Mouse (Mus musculus): Measurements from ENCODE around the gene Cbfa2t2.

The Cbfa2t2 gene

GRCm38 (mm10) chr2:154436458-154437190, at the start of gene Cbfa2t2:
Cbfa2t2 (plus strand) TSS chr2:154436481.
- no peak for DNase-seq (ENCODE audit: low read depth, low spot score)

DNA sequence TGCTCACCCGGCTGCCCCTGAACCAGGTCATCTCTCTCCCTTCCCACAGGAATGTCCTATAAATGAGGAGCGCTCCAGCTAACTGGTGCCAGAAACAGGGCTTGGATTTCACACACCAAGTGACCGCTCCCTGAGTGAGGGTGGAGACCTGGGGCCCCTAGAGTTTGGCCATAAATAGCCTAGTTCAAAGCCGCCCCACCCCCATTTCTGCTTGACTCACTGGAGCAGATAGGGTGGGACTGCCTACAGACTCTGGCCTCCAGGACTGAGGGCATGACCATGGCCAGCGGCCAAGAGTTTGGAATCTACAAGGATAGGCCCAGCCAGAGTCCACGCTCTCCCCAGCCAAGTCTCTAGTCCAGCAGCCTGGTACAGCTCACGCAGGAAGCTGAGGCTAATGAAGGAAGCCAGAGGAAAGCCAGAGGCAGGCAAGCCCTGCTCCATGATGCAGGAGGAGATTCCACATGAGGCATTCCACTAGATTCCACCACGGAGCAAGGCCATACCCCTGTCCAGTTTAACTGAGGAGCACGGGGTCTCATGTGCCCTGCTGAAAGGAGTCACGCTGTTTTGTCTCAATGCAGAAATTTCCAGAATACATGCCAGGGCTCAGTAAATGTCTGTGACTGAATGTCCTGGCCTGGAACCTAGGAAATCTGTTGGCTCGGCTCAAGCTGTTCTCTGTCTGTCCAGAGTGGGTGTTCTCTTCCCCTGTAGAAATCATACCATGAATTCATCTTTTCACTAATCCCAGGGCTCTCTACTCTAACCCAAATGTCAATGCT, 45.9 kb upstream of the Cbfa2t2 start:
- no peak for DNase-seq (ENCODE audit: low read depth, low spot score)

DNA sequence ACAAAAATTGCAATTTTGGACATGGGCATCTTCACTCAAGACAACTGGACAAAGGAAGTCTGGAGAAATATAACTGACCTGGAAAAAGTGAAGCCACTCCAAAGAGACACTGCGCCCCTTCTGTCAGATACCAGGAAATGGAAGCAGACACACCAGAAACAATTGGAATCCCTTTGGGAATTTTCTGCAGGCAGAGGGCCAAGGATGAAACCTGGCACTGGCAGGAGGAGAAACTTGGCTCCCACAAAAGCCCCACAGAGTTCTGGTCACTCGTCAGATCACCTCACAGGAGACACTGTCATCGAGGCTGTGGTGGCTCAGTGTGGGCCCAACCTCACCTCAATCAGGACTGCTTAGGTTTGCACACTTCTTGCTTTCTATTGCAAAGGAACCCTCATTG, 41.7 kb upstream of the Cbfa2t2 start:
- no peak for DNase-seq (ENCODE audit: low read depth, low spot score)

GRCm38 (mm10) chr2:154396529-154396928, 39.8 kb upstream of the Cbfa2t2 start:
- no peak for DNase-seq (ENCODE audit: low read depth, low spot score)

- DNase-seq (ENCODE audit: low read depth, low spot score): no peak
These were observed 38.0 kb upstream of the Cbfa2t2 start for GRCm38 (mm10) chr2:154398267-154398666.

DNA sequence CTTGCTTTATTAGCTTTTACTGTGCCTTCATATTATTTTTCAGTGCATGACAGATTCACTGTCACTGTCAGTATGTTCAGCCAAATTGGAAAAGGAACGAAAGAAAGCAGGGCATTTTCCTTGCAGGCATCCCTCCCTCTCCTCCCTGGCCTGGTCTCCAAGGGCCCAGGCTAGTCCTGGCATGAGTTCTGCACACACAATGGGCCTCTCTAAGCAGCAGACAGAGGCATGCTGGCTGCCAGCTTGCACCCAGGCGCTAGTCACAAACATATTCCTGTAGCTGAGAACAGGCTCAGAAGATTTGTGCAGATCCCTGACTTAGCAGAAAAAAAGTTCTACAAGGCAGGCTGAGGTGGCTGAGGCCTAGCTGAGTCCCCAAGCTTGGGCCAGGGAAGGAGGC, 37.0 kb upstream of the Cbfa2t2 start:
- no peak for DNase-seq (ENCODE audit: low read depth, low spot score)

DNA sequence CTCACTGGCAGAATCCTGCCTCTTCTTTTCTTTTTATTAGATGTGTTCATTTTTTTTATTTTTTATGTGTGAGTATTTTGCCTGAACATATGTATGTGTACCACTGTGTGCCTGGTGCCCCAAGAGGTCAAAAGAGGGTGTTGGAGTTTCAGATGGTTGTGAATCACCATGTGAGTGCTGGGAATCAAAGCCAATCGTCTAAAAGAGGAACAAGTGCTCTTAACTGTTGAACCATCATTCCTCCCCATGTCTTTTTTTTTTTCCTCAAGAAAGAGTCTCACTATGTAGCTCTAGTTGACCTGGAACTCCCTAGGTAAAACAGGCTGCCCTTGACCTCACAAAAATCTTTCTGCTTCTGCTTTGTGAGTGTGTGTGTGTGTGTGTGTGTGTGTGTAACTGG, 34.3 kb upstream of the Cbfa2t2 start:
- DNase-seq (ENCODE audit: low read depth, low spot score): no peak

- DNase-seq (ENCODE audit: low read depth, low spot score): no peak
These were observed 33.5 kb upstream of the Cbfa2t2 start for GRCm38 (mm10) chr2:154402811-154403210.

GRCm38 (mm10) chr2:154405447-154405994, 30.8 kb upstream of the Cbfa2t2 start:
- DNase-seq (ENCODE audit: low read depth, low spot score): no peak

- DNase-seq (ENCODE audit: low read depth, low spot score): no peak
These were observed 29.1 kb upstream of the Cbfa2t2 start for GRCm38 (mm10) chr2:154407063-154407642.

DNA sequence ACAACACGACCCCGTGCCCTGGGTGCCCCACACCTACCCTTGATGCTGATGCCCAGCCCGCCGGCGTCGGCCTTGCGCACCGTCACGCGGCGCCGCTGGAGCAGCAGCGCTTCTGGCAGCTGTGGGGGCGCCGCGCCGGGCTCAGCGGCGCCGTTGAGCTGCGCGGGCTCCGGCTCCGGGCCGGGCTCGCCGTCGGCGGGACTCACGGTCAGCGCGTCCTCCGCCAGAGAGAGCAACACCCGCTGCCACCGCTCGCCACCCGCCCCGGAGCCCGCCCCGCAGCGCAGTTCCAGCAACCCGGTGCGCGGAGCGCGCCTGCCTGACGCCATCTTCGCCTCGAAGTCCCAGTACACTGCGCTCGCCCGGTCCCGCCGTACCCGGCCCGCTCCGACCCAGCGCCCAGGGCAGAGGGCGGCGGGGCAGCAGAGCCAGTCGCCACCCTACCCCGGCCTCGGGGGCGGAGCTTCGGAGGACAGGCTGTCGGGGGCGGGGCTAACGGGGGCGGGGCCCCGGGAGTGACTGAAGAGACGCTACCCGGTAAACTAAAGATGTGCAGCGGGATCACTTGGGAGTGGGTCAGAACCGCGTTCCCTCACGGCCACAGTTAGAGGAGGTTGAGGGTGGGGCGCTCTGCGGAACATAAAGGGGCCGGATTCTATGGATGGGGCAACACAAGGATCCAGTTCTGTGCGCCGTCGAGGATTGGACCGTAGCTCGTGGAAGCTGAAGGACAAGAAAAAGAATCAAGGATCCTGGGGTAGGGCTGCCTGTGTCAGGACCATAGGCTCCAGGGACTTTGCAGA, 28.4 kb upstream of the Cbfa2t2 start, which contains the start of gene Snta1:
Snta1 (minus strand) TSS at position 457 of the 803 bp plus-strand sequence.
- no peak for DNase-seq (ENCODE audit: low read depth, low spot score)

- no peak for DNase-seq (ENCODE audit: low read depth, low spot score)
These were observed 25.9 kb upstream of the Cbfa2t2 start for GRCm38 (mm10) chr2:154410355-154410754.

DNA sequence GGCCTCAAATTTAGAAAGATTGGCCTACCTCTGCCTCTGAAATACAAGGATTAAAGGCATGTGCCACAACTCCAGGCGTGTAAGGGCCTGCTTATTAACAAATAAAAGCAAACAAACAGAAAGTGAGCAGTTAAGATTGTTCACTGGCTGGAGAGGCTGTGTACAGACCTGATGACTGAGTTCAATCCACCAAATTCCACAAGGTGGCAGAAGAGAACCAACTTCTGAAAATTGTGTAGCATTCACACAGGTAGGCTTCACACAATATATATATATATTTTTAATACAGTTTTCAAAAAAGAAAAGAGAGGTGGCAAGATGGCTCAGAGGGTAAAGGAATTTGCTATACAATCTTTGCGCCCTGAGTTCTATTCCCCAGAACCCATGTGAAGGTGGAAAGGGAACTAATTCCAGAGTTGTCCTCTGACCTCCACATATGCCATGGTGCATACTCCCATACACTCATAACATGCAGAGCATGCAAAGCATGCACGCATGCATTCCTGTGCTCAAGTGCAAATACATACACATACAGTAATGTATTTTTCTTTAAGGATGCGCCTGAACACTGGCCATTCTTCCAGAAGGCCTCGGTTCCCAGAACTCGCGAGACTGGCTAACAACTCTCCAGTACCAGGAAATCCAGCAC, 24.1 kb upstream of the Cbfa2t2 start:
- no peak for DNase-seq (ENCODE audit: low read depth, low spot score)

- no peak for DNase-seq (ENCODE audit: low read depth, low spot score)
These were observed 19.2 kb upstream of the Cbfa2t2 start for GRCm38 (mm10) chr2:154417107-154417506.

DNA sequence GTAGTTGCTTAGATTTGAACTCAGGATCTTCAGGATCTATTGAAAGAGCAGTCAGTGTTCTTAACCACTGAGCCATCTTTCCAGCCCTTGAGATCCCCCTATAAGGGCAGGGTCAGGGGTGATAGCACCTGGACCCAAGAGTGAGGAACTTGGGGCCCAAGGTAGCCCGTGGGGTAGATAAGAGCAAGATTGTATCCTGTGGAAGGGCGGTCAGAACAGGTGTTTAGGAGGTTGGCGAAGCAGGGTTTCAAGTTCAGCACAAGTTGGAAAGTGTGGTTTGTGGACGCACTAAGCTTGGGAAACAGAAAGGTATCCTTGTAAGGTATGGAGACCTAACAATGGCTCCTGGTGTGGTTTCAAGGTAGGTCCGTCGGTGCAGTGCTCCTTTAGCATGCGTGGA, 18.3 kb upstream of the Cbfa2t2 start:
- no peak for DNase-seq (ENCODE audit: low read depth, low spot score)

DNA sequence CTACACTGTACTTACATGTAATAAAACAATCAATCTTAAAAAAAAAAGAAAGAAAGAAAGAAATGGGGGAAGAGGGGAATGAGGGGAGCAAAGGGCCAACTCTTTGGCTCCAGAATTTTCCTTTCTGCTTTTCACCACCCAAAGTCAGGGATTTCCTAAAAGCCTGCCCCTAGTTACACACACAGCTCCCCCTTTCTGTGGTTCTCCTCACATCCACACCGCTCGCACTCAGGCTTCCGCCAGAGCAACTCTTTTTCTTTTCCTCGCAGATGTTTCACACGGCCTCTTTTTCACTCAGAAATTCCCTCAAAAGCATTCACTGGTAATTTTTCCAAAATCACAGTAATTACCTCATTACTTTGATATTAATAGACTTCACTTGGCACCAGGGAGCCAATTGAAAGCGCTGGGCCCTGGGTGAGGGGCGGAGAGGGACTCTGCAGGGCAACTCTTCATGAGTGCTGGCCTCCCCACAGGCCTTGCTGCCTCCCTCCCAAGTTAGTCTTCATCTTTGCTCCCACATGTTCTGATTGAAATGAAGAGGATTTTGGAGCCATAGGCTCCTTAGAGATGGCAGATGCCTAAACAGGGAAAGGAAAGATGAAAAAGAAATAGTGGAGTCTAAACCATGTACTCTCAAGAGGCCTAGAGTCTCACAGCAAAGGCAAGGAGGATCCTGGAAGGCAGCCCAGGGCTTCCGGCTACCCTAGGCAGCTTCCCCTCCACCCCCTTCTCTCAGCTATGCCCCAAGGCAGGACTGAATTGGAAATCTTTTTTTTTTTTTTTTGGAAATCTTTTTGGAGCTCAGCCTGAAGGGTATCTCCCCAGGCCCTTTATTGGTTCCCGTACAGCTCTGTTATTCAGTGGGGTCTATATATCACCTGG, 16.4 kb upstream of the Cbfa2t2 start:
- no peak for DNase-seq (ENCODE audit: low read depth, low spot score)

- DNase-seq (ENCODE audit: low read depth, low spot score): no peak
These were observed 15.1 kb upstream of the Cbfa2t2 start for GRCm38 (mm10) chr2:154420942-154421731.

GRCm38 (mm10) chr2:154422181-154422580, 14.1 kb upstream of the Cbfa2t2 start:
- DNase-seq (ENCODE audit: low read depth, low spot score): no peak

- DNase-seq (ENCODE audit: low read depth, low spot score): no peak
These were observed 12.7 kb upstream of the Cbfa2t2 start for GRCm38 (mm10) chr2:154423548-154423947.
